Mouse (Mus musculus): ENCODE measurements at regions not wholly inside any gene's neighbourhood (a gene's known extent, or its start where the extent isn't known, plus 50 kb on each side); places are given as distances from the start of the nearest gene placed in this dataset.

GRCm38 (mm10) chr12:12701060-12701667 is 240.6 kb downstream of the Mycn start:
- no peak for DNase-seq

GRCm38 (mm10) chr12:12693838-12694777 is 247.6 kb downstream of the Mycn start:
- DNase-seq, result peak in 1 of 2 experiments; percentile 12

- DNase-seq, result no peak
These were observed 254.3 kb downstream of the Mycn start for GRCm38 (mm10) chr12:12687376-12687775.

DNA sequence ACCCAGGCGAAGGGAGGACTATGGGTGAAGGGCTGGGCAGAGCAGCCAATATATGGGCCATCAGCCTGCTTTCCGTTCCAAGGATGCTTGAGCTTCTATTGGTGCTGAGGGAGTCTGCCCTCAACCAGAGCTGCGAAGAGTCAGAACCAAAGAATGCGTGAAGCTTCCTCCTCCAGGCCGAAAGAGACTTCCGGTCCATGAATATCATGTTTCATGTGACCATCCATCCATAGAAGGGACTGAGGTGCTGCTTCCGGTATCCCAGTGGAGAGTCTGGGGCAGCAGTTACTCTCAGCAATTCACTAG is 256.5 kb downstream of the Mycn start:
- no peak for DNase-seq

GRCm38 (mm10) chr12:12684481-12685216 is 257.1 kb downstream of the Mycn start:
- DNase-seq, result peak in 1 of 2 experiments; percentile 23

- no peak for DNase-seq
These were observed 257.8 kb downstream of the Mycn start for GRCm38 (mm10) chr12:12683733-12684470.

DNA sequence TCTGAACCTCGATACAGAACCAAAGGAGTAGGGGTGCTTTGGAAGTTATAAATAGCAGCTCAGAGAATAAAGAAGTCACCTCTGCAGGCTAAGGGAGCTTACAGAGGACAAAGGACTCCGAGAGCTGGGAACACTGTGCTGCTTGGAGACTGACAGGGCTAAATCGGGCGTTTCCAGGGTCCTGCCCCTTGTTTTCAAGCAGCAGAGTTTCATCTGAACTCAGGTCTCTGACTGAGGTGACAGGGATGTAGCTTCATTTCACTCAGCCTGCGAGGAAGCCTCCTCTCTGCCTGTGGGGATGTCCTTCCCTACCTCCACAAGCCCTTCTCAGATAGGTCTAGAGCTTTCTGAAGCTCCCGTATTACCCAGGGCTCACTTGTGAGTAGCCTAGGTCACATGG is 260.6 kb downstream of the Mycn start:
- DNase-seq, result peak; percentile 9 to 11

- DNase-seq, result peak; percentile 43 to 54
These were observed 261.3 kb downstream of the Mycn start for GRCm38 (mm10) chr12:12680371-12680921.

GRCm38 (mm10) chr12:12676676-12677075 is 265.0 kb downstream of the Mycn start:
- peak; percentile 14 to 26 for DNase-seq

DNA sequence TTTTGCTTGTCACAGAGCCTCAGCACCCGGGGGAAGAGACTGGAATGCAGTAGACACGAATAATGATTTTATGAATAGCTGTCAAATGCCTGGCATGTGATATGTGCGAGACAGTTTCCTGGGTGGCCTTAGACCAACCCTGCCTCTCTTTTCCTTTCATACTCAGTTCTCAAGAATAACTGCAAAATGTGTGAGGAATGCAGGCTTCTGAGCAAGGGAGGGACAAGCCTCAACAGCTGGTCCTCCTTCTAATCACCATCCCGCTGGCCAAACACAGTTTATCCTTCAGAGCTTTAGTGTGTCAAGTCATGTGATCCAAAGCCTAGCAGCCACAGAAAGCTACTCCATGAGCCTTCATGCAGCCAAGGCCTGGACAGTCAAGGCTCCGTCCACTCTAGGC is 271.8 kb downstream of the Mycn start:
- peak; percentile 20 to 43 for DNase-seq

DNA sequence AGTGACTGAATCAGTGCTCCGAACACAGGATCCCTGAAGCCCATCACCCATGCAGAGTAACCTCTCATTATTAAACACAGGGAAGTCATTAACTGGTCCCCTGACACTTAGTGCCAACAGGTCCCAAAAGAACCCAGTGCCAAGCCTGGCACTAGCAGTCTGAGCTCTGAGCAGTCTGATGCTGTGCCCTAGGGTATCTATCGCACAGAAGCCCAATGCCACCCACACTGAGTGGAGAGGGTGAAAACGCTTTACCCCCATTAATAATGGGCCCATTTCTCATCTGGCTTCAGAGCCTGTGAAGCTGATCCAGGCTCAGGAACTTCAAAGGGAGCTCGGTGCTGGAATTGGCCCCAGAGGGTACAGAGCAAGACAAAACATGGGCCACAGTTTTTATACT is 272.8 kb downstream of the Mycn start:
- DNase-seq, result no peak

- no peak for DNase-seq
These were observed 286.1 kb downstream of the Mycn start for GRCm38 (mm10) chr12:12655611-12656010.

GRCm38 (mm10) chr12:12655184-12655583 is 286.5 kb downstream of the Mycn start:
- DNase-seq, result no peak

DNA sequence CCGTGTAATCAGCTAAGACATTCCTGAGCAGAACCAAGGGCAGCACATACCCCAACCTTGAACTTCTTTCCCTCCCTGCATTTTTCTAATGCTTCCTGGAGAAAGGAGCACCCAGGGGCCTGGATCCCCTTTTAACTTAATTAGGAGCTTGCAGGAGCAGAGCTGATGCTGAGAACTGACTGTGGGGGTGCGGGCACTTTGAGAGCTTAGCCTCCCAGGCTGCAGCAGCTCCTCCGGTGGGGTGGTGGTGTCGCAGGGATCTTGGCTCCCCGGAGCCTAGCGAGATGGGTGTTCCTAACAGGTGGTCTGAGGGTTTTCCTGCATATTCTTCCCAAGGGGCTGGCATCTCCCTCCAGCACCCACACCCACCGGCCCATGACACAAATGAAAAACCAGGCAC is 289.4 kb downstream of the Mycn start:
- DNase-seq, result peak in 1 of 2 experiments; percentile 18

- no peak for DNase-seq
These were observed 291.4 kb downstream of the Mycn start for GRCm38 (mm10) chr12:12650309-12650708.

GRCm38 (mm10) chr12:12647467-12647866 is 294.2 kb downstream of the Mycn start:
- DNase-seq, result no peak

DNA sequence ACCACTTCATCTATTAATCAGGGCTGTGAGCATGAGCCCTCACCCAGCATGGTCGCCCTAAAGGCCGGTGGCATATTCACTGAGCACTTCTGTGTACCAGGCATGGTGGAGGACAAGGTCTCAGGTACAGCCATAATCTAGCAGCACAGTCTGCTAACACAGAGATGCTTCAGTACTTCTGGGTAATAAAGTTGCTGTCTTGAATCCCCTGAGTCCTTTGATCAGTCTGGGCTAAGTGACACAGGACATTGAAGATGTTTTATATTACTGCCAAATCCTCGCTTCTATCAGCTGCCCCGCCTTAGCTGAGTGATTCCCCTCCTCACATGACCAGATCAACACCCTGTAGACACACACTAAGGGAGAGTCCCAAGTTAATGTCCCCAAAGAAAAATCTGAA is 296.5 kb downstream of the Mycn start:
- DNase-seq, result no peak

GRCm38 (mm10) chr12:12643247-12643963 is 298.3 kb downstream of the Mycn start:
- DNase-seq, result no peak

DNA sequence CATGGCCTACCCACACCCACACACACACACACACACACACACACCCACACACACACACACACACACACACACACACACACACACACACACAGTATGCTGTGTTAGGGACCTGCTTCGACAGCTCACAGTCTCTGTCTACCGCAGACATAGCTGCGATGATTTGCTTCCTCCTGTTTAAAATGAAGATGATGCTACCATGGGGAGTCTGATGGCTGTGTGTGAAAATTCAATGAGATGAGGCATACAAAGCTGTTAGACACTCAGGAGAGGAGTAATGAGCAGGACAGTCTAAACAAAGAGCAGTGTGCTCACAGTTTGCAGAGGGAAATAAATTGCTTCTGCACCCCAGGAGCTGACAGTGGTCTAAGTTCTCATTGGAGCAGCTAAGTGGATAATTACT is 306.4 kb downstream of the Mycn start:
- no peak for DNase-seq

GRCm38 (mm10) chr12:12627597-12627996 is 314.1 kb downstream of the Mycn start:
- no peak for DNase-seq

- DNase-seq, result no peak
These were observed 315.9 kb downstream of the Mycn start for GRCm38 (mm10) chr12:12625788-12626187.

Data from kidney, postnatal 4 days (tissue).